Mouse (Mus musculus) kidney, postnatal 14 days (tissue): ENCODE results near the gene Pheta2.
"Not testable (repeated sequence)": the region's sequence is repeated elsewhere in the genome, so short reads cannot be mapped to it uniquely, and the experiment has no call there.

Experiments
- DNase-seq: peaks from one replicate; pipeline ENCODE4 v3.0.0; 2022; ENCODE audit warnings: mixed read lengths

The Pheta2 gene

DNA sequence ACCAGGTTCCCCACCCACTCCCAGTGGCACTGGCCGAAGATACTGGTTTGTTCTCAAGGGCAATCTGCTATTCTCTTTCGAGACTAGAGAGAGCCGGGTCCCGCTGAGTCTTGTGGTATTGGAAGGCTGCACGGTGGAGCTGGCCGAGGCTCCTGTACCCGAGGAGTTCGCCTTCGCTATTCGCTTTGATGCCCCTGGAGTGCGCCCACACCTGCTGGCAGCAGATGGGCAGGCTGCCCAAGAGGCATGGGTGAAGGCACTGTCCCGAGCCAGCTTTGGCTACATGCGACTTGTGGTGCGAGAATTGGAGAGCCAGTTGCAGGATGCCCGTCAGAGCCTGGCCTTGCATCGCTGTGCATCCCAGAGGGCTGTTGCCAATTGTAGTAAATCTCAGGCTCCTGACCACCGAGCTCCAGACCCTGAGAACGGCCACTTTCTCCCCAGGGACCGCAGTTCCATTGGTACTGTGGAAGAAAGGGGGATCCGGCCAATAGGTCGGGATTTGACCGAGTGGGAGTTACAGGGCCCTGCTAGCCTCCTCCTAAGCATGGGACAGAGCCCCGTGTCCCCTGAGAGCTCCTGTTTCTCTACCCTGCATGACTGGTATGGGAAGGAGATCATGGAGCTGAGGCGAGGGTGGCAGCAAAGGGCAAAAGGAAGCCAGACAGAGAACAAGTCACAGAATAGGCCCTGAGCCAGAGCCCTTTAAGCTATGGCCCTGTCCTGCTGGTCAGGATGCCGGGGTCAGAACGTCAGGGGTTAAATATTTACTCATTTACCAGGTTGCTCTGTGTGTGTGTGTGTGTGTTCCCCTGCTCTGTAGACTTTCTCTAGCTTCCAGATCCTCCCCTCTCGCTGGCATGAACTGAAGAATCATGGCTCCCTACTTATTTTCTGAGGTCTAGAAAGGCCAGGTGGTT lies 4.9 kb downstream of the Pheta2 start:
- peak; percentile 78 for DNase-seq

DNA sequence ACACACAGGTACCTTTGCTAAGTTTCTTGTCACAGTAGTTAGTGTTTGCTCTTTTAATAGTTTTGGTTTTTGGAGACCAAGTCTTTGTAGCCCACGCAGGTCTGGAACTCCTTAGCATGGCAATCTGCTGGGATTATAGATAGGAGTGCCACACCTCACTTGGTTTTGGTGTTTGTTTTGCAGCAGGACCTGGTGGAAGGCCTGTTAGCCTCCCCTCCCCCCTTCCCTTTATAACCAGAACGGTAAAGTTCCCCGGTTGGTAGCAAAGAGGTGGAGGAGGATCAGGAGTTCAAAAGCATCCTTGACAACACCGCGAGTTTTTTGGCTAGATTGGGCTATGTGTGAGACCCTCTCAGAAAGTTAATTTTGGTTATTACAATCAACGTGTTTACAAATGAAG lies 6.2 kb downstream of the Pheta2 start:
- no peak for DNase-seq

DNA sequence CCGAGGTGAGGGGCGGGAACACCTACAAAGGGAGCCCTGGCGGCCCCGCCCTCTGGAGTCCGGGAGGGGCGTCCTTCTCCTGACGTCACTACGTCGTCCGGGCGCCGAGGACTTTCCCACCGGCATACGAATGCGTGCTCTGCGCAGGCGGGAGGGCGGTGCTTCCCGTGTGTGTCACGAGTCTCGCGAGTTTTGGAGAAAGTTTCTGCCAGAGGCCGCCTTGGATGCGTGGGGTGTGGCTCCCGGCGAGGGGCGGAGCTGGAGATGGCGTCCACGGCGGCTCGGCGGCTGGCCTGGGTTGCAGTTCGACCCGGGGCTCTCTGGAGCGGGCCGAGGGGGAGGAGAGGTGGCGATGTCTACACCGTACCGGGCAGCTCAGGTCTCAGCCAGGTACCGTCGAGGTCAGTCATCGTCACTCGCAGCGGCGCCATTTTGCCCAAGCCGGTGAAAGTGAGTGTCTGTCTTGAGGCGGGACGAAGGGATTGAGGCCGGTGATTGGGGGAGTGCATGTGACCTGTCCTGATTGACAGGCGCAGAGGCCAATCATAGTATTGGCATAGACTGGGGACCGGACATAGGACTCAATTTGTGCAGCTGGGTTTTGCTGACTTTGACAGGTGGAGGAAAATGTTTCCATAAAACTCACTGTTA lies 7.2 kb downstream of the Pheta2 start:
- DNase-seq = peak; percentile 98

DNA sequence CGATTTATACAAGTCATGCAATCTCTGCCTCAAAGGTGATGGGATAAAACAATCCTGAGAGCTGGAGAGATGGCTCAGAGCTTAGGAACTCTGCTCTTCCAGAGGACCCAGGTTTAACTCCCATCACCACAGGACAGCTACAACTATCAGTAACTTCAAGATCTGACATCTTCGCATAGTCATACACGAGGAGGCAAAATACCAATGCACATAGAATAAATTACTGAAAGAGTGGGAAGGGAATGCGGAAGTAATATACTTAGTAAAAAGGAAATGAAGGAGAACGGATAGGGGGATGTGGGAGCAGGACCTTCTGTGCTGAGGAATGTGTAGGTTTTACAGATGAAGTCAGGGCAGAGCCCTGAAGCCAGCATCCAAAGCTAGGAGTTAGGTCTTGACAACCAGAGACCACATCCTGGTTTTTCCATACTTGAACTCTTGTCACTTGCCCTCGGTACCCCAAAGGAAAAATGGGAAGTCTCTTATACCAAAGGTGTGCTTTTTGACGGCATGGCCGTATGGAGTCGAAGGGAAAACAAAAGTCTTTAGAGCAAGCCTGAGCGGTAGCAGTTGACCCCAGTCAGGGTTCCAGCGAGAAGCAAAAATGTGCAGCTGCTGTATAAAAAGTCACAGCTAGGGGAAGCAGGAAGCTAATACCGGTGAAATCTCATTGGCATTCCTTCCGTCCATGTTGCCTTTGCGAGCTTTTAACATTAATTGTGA lies 8.0 kb downstream of the Pheta2 start:
- DNase-seq = no peak

DNA sequence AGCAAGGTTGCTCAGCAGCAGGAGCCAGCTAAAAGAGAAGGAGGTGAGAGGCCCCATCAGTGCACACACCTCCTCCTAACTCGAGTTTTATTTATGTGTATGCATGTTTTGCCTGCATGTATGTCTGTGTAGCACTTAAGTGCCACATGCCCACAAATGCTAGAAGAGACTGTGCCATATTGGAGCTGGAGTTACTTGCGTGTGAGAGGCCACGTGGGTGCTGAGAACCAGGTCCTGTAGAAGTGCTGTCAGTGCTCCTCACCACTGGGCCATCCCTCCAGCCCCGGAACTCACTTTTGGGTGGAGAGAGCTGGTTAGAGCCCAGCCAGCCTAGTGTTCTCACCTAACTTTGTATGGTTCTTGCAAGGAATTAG lies 8.5 kb downstream of the Pheta2 start:
- DNase-seq = no peak

DNA sequence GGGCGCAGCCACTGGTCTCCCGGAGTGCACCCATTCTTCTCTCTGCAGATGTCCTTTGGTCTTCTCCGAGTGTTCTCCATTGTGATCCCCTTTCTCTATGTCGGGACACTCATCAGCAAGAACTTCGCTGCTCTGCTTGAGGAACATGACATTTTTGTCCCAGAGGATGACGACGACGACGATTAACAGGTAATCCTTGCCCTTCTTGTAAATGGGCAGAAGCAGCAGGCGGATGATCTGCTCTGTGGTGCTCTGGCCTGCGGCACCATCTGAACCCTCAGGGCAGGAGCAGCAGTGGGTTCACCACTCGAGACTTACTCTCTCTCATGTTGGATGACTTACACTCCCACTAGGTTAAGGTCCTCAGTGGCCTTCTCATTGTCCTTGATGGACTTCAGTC lies 9.1 kb downstream of the Pheta2 start:
- DNase-seq = no peak

DNA sequence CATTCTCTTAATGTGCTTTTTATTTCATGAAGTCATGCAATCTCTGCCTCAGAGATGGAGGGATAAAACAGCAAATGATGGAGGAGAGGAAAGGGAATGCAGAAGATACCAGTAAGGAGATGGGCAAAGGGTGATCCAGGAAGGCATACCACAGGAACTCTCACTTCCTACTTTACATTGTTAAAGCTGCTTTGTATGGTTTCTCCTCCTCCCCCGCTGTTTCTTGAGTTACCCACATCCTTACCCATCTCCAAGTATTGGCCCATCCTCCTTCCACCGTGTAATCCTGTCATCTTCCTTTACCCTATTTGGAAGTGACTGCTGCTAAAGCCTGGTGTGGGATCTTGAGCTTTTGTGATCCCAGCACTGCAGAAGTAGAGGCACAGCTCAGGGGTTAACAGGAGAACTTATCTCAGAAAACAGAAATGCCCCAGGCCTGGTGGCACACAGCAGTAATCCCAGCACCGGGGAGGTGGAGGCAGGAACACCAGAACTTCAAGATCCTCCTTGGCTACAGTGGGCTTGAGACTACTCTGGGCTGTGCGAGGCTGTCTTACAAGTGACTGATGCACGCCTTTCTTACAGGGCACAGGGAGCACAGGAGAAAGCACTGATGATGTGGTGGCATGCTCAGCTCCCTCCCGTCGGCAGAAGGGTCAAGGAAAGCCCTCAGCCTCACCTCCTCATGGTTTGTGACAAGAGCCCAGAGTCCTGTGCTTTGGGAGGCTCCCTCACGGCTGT lies 9.7 kb downstream of the Pheta2 start:
- DNase-seq = no peak

DNA sequence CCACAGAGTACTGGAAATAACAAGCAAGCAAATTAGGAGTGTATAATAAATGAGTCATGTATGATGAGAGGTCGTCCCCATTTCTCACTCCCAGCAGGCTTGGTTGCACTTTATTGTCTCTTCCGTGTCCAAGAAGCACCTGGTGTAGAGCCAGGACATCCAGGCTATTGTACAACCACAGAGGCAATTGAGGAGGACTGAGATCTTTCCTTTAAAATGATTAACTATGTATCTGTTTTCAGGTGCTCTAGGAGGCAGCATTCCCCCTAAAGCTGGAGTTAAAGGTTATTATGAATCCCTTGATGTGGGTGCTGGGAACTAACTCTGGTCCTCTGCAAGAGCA lies 10.2 kb downstream of the Pheta2 start:
- DNase-seq = no peak

DNA sequence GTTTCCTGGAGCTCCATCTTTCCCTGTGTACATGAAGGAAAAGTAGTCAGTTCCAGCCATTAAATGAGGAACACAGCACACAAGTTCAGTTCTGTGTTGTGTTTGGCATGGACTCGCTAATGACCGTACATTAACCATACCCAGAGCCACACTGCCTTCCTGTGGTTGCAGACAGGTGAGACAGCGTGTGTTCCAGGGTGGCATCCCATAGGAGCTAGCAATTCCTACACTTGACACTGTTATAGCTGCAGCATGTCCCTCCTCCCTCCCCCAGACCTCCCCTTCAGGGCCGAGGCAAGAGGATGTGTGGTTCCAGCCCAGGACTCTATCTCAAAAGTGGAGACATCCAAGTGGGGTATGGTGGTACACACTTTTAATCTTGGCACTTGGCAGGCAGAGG lies 11.6 kb downstream of the Pheta2 start:
- no peak for DNase-seq

DNA sequence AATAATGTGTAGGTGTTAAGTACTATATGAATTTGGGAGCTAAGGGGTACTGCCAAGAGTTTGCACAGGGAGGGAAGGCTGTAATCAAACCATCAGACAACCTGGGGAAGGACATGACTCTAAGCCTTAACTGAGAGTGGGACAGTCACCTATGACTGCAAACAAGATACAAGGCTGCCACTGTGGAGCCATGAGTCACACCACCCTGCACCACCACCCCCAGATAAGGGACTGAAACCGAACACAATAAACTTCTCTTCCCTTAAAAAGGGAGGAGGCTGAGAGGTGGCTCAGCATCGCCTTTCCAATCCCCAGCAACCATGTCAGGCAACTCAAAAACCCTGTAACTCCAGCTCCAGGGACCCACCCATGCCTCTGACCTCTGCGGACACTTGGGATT lies 12.7 kb downstream of the Pheta2 start:
- DNase-seq = no peak

DNA sequence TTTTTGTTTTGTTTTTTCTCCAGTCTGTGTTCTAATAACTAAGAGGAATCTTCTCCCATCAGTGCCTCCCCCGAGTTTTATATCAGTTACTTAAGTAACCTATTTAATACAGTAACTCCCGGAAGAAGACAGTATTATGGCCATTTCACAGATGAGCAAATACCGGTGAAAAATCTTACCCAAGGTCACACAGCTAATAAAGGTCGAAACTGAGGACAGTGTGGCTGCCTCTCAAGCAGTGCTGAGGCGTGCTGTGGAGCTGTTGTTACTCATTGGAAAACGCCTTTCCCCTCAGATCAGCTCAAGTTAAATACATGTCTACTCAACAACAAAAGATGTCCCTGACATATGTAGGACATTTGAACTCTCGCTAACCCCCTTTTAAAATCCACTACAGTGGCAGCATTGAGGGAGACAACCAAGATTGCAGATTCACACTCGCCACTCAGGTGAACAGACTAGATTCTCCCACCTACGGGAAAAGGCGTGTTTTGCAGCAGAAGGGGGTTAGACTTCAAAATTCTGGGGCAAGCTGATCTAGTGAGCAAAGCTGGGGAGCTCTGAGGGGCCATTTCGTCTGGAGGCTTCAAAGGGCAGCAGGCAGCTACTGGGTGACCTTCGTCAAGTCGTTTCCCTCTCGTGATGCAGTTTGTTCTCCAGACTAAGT lies 14.5 kb downstream of the Pheta2 start:
- no peak for DNase-seq

DNA sequence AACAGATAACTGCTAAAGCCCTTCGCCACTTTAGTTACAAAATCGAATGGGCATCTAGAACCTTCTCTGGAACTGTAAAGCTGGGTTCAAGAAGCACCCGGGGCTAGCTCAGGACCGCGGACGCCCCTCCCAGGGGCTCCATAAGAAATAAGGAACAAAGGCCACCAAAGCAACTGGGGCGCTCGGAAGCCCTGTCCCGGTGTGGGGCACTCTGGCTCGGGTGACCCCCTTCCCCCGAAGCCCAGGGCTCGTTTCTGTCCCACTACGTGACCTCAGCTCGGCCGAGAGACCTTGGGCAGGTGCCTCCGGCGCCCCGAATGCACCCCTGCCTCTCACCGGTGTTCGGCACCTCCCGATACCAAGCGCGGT lies 15.0 kb downstream of the Pheta2 start:
- no peak for DNase-seq

DNA sequence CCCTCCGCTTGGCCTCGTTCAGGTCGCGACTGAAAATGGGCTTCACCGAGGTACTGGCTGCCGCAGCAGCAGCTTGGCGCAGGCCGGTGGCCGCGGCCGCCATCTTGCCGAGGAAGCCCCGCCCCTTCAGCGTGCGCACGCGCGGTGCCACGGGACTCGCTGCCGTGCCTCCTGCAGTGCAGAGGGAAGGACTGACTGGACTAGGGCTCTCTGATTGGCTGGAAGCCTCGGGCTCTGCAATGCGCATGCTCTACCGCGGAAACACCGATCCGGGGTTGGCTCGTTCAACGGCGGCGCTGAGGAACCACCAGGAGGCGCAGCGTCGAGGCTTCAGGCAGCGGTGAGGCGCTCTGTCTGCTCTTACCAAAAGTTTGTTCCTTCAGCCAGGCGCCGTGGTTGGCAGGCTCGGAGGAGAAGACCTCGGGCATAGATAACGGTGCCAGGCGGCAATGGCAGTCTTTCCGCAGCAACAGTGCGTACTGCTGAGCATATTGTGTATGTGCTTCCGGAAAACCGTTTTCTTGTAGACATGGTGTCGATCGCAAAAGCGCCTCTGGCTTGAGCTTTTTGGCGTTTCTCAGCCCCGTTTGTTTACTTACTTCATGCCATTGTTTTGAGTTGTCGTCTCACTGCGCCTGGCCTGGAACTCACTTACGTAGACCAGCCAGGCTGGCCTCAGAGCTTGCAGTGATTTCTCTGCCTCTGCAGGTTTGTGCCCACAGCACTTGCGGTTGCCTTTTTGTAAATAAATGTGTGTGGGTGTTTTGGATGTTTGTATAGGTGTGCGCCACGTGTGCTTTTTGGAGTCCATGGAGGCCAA lies 15.6 kb downstream of the Pheta2 start, which contains the start of gene Ndufa6:
TSS of gene Ndufa6 (minus strand) at position 197 of the 820 bp plus-strand sequence.
- DNase-seq = peak; percentile 98

DNA sequence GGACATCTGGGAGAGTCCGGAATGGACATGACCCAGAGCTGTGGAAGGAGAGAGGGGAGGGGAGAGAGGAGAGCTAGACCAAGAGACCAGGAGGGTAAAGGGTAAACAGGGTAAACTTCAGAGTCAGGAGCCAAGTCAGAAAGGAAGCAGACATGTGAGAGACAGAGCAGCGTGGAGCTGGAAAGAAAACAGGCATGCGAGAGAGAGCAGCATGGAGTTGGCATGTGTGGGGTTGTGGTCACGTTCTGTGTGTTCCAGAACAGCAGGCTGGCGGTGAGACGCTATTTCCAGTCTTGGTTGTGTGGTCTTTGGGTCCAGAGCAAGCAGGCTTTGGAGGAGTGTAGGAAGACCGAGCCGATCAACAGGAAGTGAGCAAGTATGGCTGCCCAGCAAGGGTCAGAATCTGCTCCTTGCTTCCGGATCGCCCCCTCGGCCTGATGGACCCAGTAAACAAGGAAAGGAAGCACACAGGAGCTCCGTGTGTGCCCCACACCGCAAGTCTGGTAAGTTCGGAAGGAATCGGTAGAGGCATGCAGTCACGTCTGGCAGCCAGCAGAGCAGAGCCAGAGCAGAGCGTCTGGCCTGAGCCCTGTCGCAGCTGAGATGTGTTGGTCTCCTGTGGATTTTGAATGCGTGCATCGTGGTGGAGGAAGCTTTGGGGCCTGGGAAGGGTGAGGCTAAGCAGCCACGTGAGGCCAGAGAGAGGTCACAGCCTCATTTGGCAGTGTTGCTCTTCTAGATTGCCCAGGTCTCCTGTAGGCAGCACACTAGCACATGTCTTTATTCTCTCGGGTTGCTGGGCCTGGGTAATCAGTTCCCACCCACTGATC lies 19.9 kb downstream of the Pheta2 start:
- peak; percentile 59 for DNase-seq

DNA sequence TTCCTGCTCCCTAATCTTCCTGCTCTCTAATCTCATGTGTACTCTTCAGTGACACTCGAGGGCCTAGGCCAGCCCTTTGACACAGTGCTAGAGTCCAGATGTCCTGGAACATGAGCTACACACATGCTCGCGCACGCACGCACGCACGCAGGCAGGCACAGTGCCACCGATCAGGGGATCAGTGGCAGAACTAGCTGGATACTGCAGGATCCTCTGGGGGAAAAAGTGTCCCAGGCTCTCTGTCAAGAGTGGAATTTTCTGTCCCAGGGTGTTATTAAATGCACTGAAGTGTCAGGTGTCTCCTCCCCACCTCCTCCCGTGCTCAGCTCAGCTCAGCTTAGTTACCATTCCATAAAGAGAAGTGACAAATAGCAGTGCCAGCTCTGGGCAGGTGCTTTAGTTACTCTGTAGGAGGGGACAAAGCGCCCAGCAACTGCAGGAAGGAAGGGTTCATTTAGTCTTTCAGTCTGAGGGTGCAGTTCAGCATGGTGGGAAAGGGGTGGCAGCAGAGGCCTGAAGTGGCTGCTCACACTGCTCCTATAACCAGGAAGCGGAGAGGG lies 22.8 kb downstream of the Pheta2 start:
- peak; percentile 55 for DNase-seq

DNA sequence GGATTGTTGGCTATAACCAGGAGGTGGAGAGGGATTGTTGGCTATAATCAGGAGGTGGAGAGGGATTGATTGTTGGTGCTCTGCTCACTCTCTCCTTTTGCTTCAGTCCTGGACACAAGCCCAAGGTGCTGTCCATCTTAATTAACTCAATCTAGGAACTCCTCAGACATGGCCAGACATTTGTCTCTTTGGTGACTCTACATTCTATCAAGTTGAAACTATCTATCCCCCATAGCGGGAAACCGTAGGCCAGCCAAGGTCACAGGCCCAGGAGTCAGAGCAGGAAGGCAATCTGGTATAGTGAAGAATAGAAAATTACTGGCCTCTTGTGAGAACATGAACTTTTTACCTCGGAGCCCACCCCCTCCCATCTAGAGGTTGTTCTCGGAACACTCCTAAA lies 23.5 kb downstream of the Pheta2 start:
- DNase-seq = peak; percentile 49

DNA sequence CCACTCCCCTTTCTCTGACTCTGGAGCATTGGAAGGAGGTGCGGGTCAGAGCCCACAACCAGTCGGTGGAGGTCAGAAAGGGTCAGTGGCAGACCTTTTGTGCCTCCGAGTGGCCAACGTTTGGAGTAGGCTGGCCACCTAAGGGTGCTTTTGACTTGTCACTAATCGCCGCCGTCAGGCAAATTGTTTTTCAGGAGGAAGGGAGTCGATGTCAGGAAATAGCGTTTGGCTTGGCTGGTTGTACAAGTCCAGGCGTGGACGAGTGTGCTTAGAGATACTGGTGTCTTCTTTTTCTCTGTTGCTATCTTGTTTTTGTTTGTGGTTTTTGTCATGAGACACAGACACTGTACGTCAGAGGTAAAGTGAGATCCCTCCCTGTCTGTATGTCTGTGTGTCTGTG lies 25.1 kb downstream of the Pheta2 start:
- not testable (repeated sequence) for DNase-seq

DNA sequence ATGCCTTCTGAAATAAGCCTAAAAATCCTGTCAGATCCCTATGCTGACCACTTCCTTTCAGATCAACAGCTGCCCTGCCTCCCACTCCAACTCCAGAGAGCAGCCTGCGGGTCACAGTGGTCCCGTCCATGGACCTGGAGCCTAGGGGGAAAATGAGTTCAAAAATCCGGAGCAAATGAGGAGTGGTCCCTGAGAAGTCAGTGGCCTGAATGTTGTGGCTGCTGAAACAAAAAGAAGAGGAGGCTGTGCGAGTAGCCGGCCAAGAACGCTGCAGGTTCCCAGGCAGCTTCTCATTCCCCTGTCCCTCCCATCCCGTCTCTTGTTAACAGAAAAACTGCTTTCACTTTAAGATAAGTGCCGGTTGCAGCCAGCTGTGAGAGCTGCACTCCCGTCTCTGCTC lies 25.8 kb downstream of the Pheta2 start:
- not testable (repeated sequence) for DNase-seq

DNA sequence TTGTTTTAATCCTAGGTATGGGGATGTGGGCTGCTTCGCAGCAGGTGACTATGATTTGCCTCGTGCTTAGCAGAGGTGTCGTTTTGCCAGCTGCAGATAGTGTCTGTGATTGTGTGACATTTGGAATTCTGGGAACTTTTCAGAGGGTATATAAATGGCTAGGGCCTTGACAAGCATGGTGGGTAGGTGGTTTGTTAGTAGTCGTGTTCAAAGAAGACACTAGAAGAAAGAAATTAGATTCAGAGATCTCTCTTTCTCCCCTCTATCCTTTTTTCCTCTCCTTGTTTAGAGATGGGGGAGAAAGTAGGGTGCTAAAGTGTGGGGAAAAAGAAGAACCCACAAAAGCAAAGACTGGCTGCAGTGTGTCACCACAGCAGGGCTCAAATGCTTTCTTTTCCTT lies 29.4 kb downstream of the Pheta2 start:
- no peak for DNase-seq

DNA sequence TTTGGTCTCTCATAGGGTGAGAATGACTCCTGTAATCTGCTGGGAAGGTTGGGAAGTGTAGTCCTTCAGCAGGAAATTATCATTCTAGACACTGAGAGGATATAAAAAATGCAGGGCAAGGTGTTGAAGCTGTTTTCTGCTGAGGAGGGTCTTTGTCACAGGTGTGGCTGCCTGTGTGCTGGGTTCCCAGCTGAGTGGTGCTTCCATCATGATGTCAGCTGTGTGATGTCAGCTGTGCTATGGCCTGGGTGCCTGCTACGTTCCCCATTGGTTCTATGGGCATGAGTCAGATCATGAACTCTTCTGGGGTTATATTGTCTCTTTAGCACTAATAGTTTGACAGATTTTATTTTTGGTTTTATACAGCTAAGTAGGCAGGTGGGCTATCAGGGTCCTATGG lies 30.1 kb downstream of the Pheta2 start:
- DNase-seq = no peak
